Mouse (Mus musculus) right cerebral cortex, adult 2 months (tissue): ENCODE results near the gene Cacnb4.

ENCODE experiments used
- DNase-seq, 2 experiments: peaks; one replicate each; pipeline ENCODE4 v3.0.0; 2021 to 2022; ENCODE audit warnings: low spot score in 2 of 2

The Cacnb4 gene

DNA sequence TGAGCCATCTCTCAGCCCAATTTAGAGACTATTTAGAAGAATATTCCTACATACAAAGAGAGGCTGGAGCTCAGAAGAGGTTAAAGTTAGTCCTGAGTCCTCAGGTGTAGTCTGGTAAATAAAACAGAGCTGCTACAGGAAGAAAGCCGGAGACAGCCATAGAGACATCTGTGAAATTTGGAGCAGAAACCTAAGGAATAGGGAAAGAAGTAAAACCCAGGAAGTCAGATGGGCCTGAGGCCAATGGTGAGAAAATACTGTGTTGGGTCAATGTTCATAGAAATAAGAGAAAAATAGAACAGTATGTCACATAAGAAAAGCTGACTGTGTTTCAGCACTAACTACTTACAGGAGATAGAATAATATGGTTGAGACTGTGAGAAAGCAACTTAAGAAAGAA lies 155.6 kb downstream of the Cacnb4 start:
- no peak for DNase-seq

DNA sequence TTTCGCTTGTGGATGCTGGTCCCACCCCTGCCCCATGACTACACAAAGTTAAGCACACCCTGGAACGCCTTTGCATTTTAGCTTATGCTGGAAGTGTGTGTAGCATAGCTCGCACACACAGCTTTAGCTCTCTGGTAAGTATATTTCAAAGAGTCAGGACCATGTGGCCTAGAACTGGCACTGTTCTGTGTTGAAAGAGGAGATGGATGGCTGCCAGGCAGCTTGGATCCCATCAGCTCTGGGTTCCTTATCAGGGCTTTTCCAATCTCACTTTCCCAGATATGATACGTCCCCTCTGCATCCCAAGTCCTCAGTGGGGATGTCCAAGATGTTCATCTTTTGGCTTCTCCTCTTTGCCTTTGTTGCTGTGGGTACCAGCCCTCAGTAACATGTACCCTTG lies 157.9 kb downstream of the Cacnb4 start:
- no peak for DNase-seq

DNA sequence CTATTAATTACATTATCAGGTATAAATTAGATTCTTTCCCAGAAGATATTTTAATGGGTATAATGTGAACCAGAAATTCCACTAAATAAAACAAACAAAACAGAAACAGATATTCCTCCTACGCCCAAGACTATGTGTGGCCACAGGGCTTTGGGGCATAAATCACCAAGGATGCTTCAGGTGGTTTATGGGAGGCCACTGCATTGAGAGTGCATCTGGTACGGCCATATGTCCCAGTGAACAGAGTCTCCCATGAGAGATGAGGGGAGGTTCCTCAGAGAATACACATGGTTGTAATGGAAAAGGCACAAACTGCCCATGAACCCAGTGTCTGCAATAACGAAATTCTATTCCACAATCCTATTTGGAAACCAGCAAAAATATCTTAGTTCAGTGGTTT lies 160.1 kb downstream of the Cacnb4 start:
- DNase-seq: no peak

DNA sequence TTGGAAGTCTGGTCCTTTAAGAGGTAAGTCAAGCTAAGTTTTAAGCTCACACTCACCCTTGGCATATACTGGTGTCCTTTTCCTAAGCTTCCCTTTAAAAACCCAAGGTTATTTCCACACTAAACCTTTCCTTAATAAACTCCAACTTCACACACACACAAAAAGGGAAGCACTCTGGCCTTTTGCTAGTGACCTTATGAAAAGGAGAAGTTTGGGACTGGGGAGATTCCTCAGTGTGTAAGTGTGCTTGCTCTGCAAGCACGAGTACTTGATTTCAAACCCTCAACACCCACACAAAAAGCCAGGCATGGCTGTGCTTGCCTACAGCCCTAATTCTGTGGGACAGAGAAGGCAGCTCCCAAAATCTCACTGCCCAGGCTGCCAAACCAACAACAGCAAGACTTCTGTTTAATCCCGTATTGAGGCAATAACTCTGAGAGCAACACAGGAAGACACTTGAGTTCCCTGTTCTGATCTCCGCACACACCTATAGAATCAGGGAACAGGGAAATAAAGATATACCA lies 163.7 kb downstream of the Cacnb4 start:
- DNase-seq: no peak

DNA sequence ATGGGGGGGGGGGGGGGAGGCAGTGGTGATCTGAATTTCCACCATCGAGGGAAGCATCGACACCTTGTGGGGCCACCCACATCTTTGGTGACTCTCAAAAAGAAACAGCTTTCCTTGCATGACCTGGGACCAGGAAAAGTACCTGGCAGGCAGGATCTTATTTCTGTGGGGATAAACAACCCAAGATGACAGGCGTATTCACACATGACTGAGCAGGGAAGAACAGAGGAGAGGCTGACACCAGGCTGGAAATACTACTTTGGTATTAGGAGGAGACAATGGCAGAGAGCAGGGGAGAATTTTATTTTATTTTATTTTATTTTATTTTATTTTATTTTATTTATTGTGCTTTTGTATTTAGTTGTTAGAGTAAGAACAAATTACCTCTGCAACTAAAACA lies 164.4 kb downstream of the Cacnb4 start:
- DNase-seq: no peak

DNA sequence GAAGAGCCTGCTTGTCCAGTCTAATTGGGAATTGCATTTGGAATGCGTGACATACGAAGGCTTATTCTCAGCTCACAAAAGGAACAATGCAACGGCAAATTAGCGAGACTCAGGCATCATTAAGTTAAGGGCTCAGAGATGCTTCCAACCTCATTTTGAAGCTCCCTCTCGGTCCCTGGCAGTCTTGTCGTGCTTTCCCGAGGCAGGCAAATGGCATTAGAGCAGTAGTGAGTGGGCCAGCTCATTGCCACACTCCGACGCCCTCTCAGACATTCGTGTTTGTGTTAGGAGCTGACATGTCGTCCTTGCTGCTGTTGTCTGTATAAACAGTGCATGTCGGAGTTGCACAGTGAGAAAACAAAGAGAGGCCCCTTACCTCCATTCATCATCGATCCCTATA lies 164.8 kb downstream of the Cacnb4 start:
- DNase-seq: no peak

DNA sequence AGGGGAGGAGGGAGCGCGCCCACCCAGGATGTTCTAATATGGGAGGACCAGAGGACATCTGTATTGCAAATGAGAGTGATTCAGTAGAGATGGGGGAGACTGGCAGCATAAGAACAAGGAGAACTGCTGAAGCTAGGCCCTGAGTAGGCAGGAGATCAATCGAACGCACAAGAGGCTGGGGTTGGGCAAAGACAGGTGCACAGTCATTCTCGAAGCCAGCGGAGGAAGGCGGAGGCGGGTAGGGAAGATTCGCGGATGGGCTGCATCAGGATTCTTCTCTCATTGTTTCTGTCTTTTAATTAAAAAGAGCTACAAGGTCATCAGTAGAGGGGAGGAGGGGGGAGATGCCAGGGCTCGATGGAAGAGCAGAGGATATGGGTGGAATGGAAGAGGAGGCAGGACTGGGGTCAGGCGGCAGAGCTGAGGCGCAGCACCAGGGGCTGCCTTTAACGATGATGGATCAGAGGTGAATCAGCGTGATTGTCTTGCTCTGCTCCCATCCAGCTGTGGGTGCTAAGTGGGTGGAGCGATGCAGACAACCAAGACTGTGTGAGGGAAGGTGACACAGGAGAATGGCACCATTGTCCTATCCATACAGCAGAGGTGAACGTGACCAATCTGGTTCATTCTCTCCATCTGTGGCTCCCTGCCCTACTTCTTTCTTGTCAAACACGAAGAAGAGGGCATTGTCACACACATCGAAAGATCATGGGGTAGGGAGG lies 166.7 kb downstream of the Cacnb4 start:
- no peak for DNase-seq

DNA sequence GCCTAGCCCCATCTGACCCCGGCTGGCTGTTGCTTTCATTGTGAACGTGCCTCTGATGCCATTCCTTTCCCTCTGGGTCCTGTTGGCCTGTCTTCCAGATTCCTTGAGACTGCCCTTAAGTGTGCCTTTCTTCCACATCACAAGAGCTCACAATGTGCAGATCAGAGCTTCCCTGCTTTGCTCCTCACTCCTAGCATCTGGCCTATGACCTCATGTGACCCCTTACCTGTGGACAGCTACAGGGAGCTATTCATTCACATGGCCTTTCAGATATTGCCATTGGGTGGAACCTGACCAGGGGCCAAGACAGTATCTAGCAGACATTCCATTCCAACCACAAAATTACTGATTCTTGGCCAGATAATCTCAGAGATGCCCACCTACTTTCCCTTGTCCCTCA lies 171.5 kb downstream of the Cacnb4 start:
- DNase-seq: no peak

DNA sequence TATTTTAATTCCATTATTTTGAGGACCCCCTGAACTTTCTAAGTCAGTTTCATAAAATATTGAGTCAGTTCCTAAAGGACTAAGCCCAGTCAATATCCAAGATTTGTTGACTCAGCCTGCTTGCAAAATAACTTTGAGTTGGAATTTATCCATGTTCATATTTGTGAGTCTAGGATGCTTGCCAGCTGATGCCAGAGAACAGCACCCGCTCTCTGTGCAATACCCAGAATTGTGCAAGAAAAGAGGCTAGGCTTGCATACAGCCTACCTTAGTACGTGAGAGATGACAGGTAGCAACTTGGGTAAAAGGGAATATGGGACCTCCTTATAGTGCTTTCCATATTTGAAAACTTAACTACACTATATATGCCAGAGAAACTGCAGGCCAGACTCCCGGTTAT lies 171.9 kb downstream of the Cacnb4 start:
- no peak for DNase-seq

DNA sequence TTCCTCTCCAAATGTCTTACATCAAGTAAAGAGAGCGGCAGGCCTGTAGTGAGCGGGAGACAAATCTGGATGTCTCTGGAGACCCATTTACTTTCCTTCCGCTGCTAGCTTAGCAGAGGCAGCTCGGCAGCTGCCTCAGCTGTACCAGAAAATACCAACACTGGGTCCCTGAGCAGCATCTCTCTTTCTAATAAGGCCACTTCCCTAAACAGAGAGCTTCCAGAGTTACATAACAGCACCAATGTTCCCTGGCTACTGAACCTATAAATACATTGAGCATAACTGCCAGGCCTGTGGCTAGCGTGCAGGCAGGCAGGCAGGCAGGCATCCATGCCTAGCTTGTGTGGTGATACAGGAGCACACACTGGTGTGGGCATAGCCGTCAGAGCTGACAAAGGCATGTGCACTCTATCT lies 176.8 kb downstream of the Cacnb4 start:
- DNase-seq: peak; percentile 45 to 63

DNA sequence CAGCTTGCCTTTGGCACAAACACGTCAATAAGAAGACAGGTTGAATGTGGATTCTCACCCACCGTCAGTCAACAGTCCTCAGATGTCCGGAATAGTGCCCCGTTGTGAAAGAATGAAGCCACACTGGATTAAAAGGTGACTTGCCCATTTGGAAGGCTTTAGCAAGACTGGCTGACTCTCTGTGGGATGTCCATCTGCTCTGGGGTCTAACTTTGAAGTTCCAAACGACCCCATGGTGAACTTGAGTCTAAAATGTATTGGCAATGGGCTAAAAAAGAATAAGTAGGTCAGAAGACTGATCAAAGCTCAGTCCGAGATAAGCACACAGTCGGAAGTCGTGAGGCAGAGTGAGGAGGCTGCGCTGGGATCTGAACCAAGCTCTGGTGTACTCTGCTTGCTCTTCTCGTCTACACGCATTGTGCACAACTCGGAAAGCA lies 177.5 kb downstream of the Cacnb4 start:
- DNase-seq: no peak

DNA sequence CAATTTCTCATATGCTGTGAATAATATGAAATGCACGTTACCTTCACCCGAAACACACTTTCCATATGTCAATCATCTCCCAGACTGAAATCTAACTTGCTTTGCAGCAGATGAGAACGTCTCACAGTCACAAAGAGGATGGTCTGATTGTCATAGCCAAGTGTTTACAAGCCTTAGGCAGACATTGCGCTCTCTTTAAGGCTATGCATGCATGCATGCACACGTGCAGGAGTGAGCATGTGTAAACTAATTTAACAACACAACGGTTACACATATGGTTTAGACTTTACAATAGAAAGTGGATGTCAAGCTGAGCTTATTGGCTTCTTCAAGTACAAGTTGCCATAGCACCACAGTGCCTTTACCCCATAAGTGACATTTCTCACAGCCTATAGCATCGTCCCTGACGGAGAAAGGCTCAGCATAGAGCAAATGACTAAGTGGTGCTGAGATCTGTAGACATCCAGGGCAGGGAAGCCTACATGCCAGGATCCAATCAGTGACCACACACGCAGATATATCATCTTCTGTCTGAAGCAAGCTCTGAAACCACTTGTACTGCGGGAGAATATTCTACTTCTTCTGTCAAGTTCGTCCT lies 181.4 kb downstream of the Cacnb4 start:
- DNase-seq: no peak

DNA sequence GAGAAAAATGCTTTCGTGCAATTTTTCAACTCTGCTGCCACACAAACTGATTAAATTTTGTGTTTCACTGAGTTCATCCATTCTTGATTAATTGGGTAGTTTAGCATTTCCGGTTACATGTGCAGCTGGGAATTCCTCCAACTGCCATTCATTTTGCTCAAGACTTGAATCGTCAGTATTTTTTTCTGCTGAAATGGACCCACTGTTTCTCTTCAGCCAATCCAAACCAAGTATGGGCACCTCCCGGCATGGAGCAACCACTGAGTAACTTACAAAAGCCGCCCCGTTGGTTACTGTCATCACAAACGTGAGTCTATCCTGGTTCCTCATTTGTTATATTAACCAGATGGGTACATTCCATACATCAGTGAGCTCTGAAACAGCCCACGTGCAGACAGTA lies 182.4 kb downstream of the Cacnb4 start:
- no peak for DNase-seq

DNA sequence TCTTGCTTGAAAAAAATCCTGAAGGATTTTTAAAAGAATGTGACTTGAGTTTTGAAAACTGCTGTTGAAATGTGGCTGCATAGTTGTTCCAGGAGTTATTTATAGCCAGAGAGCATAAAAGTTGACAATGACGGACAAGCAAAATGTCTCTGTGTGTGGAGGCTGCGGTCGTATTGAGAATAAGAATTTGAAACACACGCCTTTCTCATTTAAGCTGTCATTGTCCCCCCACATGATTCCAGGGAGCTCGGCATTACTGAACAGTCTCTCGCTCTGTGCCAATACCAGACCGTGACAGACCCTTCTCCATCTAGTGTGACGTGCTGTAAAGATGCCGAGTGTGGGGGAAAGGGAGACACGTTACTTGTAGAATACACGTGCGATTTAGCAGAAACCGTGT lies 183.8 kb downstream of the Cacnb4 start:
- no peak for DNase-seq

DNA sequence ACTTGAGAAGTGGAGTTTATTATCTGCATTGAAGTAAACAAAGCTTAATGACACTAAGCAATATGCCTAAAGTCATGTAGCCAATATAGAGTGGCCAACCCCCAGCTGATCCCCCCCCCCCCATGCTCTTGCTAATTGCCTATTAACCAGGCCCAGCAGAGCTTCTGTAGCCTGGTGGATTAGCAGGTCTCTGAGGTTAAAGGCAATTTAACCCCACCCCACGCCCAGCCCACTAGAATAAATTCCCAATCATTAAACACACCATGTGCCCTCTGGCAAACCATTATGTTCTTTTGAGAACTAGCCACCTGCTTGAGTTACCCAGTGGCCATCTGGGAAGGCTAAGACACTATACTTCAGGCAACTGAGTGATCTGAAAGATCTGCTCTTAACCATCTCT lies 186.8 kb downstream of the Cacnb4 start:
- DNase-seq: no peak

DNA sequence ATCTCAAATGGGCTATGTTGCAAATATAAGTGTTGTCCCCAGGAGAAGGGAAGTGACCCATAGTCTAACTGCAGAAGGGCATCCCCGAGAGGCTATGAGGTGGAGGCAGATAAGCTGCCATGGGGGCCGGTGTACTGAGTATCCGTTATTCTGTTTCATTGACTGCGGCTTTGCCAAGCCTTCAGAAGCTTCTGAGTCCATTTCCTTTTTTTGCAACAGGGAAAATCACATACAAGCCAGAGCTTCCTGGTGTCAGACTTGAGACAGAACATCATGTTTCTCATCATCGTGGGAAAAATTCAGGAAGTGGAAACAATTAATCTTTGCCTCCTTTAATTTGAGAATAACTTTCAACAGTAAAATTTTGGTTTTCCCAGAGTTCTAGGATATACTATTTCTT lies 193.1 kb downstream of the Cacnb4 start:
- no peak for DNase-seq

DNA sequence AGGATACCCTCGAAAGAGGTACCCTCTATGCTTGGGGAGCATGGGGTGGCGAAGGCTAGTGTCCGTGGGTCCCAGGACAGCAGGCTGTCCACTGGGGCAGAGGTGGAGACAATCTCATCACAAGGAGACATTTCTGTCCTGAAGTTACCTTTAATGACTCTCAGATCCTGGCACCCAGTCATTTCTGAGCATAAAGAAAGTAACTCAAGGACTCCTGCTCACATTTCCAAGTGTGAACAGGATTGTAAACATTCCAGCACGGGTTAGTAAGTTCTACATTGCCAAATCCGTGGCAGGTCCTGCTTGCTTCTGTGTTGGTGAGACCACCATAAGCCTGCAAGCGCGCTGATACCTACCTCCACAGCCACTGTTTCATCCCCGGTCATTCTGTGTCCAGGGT lies 196.2 kb downstream of the Cacnb4 start:
- DNase-seq: no peak

DNA sequence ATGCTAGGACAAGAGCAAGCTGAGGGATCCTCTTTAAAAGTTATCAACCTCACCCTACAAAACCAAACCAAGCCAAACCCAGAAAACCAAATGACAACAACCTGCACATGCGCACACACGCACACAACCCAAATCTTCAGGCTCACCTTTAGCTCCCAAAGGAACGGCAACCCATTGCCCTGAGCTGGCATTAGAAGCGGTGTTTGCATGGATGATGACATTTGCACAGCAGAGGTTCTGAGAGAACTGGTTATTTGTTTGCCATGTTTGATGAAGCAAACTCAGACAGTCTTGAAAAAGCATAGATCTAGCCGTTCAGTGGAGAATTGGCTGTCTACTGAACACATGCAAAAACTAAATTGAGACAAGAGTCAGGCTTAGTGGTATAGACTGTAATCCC lies 198.1 kb downstream of the Cacnb4 start:
- no peak for DNase-seq

DNA sequence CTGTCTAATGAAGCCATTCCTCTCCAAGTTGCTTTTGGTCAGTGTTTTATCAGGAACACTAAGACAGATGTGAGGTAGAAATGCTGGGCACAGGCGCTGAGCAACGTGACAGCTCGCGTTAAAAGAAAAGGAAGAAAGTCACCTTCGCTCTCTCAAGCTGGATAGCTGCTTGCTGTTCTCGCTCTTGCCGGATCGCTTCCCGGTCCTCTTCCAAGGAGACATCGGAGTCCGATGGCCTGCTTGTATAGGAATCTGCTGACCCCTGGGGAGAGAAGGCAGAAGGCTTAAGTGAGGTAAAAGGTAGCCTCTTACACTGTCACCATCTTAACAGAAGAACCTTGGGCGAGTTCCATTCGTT lies 199.1 kb downstream of the Cacnb4 start:
- DNase-seq: no peak

DNA sequence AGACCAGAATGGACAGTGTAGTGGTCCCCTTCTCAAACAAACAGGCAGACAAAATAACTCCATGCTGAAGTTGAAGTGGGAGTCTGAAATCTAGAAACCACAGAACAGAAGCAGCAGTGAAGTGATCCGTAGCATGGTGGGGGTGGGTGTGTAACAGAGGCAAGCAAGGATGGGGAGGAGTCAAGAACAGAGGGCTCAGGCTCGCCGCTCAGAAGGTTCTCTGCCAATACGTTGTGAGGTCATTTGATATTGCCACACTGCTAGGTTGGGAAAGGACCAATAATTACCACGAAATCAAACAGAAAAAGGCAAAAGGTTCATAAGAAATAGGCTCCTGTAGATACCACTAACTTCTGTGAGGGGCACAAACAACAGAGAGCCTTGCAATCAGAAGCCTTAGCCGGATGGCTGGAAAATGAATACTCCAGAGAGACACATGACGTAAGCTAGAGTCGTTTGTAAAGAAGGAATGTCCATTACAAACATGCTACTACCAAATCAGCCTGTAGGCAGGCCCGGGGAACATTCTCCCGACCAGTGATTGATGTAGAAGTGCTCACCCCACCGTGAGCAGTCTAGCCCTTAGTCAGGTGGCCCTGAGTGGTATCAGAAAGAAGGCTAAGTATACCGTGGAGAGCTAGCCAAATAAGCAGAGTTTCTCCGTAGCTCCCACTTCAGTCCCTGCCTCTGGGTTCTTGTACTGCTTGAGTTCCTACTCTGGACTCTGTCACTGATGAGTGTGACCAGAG lies 199.7 kb downstream of the Cacnb4 start:
- no peak for DNase-seq

DNA sequence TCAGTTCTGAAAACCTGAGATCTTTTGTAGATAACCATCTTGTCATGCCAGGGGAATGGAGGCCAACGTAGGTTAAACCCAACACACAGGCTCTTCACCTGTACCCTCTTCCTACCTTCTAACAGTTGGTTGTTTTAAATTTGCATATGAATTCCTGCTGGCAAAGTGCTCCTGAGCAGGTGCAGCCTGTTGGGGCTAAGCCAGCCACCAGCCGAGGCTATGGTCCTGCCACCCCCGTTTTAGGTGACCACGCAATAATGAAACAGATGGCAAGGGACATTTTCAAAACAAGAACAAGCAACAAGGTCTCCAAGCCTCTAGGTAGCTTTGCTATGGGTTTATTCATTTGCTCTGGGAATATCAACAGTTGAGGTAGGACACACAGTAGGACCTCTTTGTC lies 200.8 kb downstream of the Cacnb4 start:
- no peak for DNase-seq

DNA sequence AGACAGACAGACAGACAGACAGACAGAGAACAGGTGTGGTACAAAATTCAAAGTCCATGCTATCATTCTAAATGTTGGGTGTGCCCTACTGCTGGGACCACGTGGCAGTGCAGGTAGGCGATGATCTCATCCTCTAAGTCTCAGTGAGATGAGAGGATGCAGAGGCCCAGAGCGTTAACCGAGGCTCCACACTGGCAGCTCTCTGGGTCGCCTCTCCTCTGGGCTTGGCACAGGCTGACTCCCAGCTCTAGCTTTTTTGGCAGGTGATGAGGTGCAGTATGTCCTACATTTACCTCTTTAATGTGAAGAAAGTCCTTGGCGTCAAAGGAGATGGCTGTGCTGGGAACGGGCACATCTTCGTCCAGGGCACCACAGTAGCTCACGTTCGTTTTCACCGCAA lies 202.1 kb downstream of the Cacnb4 start:
- no peak for DNase-seq
